Comparison of ENCODE assay signal across 22 mouse cellular contexts in the genomic region with DNA sequence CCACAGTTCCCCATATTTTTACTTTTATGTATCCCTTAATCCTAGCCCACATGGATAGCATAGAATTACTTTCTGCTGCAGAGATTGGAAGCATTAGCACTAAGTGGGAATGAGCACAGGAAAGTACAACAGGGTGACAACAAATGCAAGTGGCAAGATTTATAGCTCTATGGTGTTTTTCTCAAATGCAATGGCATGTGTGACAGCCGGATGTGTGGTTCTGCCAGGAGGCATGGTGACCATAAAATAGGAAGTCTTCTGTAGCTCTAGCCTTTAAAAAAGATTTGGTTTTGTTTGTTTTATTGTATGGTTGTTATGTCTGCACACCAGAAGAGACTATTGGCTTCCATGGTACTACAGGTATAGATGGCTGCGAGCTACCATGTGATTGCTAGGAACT. TPM values are rescaled to one million over a fixed set of nuclear protein-coding genes. Genes with fewer than 3 reads are reported as not detected.
A peak's percentile ranks its signal among the peaks of the same experiment; 100 is the strongest.
DNase-seq lines count a peak whose midpoint lies in the region; ATAC-seq and TF ChIP-seq lines count a peak whose summit lies in the region.
"Had no signal": no experiment of that assay in that cellular context is flagged by ENCODE, and none has a peak within 500 bp of the region (broad histone marks: within the 10 kb centered on the region; RNA-seq: fewer than 3 reads in every experiment).

No protein-coding gene starts in this region.

- intact Hi-C loops in left cerebral cortex, adult 2 months (cut with DNase I) = no loop called here

- H3K36me3 ChIP-seq in splenic B cell, adult 2 months (ENCODE audit: control insufficient read depth, insufficient read depth, low read length, poor library complexity, severe bottlenecking) = no peaks in the 10 kb centered on the region
- no peaks in the 10 kb centered on the region for H3K36me3 ChIP-seq in forebrain, embryonic 10.5 days (replicated peaks)
- H3K36me3 ChIP-seq: embryonic facial prominence, embryonic 12.5 days; forebrain, embryonic 12.5 days; hindbrain, embryonic 13.5 days; intestine, embryonic 15.5 days had no signal

- WGBS in forebrain, embryonic 10.5 days = 91% methylated on average over 2 of the region's 2 CpGs

- H3K9me3 ChIP-seq in forebrain, embryonic 10.5 days = no peaks in the 10 kb centered on the region
- H3K9me3 ChIP-seq: embryonic facial prominence, embryonic 12.5 days; forebrain, embryonic 12.5 days; hindbrain, embryonic 13.5 days; intestine, embryonic 15.5 days had no signal

- no peak overlapping the region for H3K27ac ChIP-seq in left cerebral cortex, adult 2 months
- no peak overlapping the region for H3K27ac ChIP-seq in forebrain, embryonic 10.5 days
- H3K27ac ChIP-seq: embryonic facial prominence, embryonic 12.5 days; forebrain, embryonic 12.5 days; hindbrain, embryonic 13.5 days; intestine, embryonic 15.5 days had no signal

- no peak for TF ChIP-seq CTCF in left cerebral cortex, adult 2 months (IDR thresholded peaks at IDR 0.05)

- no peaks in the 10 kb centered on the region for H3K4me1 ChIP-seq in forebrain, embryonic 10.5 days
- H3K4me1 ChIP-seq: embryonic facial prominence, embryonic 12.5 days; forebrain, embryonic 12.5 days; hindbrain, embryonic 13.5 days; intestine, embryonic 15.5 days had no signal

- peak; percentile 20 to 21 for DNase-seq in spleen, postnatal 36 days (ENCODE audit: low spot score in 2 of 2)
- no peak for DNase-seq in spleen, postnatal 10 days (ENCODE audit: low spot score in 2 of 2)
- peak; percentile 29 for DNase-seq in splenic B cell, adult 2 months (ENCODE audit: low read depth, low spot score)
- no peak for DNase-seq in left cerebral cortex, adult 2 months (ENCODE audit: extremely low spot score in 1 of 2, low spot score in 2 of 2)
- DNase-seq in heart, adult 9 months (ENCODE audit: low spot score in 2 of 2) = no peak
- DNase-seq in forebrain, embryonic 10.5 days (ENCODE audit: extremely low spot score, low spot score) = no peak
- DNase-seq: adrenal gland, adult 8-10 months; adrenal gland, postnatal 36 days; cerebellum, adult 8-10 months; cerebellum, postnatal 14 days; gastrocnemius, postnatal 14 days; heart, postnatal 10 days; heart, postnatal 4 days had no signal

- ATAC-seq in granulocyte monocyte progenitor cell, adult 5-6 weeks (replicated peaks; ENCODE audit: poor library complexity, severe bottlenecking) = peak; percentile 80
- peak; percentile 73 for ATAC-seq in megakaryocyte progenitor cell, adult 5-6 weeks (replicated peaks; ENCODE audit: poor library complexity)
- ATAC-seq: forebrain, embryonic 16.5 days; intestine, embryonic 15.5 days; Patski had no signal

- H3K27me3 ChIP-seq in splenic B cell, adult 2 months (ENCODE audit: control insufficient read depth, insufficient read depth, low read length, poor library complexity, severe bottlenecking) = no peaks in the 10 kb centered on the region
- no peaks in the 10 kb centered on the region for H3K27me3 ChIP-seq in forebrain, embryonic 10.5 days (ENCODE audit: poor library complexity, severe bottlenecking)
- H3K27me3 ChIP-seq: CH12.LX; embryonic facial prominence, embryonic 12.5 days; forebrain, embryonic 12.5 days; hindbrain, embryonic 13.5 days; intestine, embryonic 15.5 days had no signal

- H3K4me3 ChIP-seq in left cerebral cortex, adult 2 months = no peak overlapping the region
- no peak overlapping the region for H3K4me3 ChIP-seq in forebrain, embryonic 10.5 days
- H3K4me3 ChIP-seq: embryonic facial prominence, embryonic 12.5 days; forebrain, embryonic 12.5 days; hindbrain, embryonic 13.5 days; intestine, embryonic 15.5 days had no signal

RNA-seq across cellular contexts. Expression of gene Gab3, which starts 50.1 kb away (rescaled TPM):
- 0.36 and 3.3 TPM in 2 replicates for total RNA-seq in granulocyte monocyte progenitor cell, adult 5-6 weeks (2014; fragmentation: Nextera tagmentation)
- 1.9 and 2.9 TPM in 2 replicates for total RNA-seq in granulocyte monocyte progenitor cell, adult 5-6 weeks (2017)
- total RNA-seq in megakaryocyte progenitor cell, adult 5-6 weeks (2015) = 3.4 and 4.1 TPM in 2 replicates
- 2.0 and 2.5 TPM in 2 replicates for total RNA-seq in megakaryocyte progenitor cell, adult 5-6 weeks (2017)
- 1 to 10 TPM; 1.9 to 2.2 TPM for total RNA-seq in left cerebral cortex, adult 2 months (2021)
- polyA plus RNA-seq in forebrain, embryonic 10.5 days (2016; fragmentation: Nextera tagmentation; extraction: Ambion mirVana) = 0.56 and 0.77 TPM in 2 replicates

Comparison
In these comparisons a context has a peak if more than half of its experiments do, and no peak if none do; other contexts are left out.
1. DNase-seq: peak in spleen, postnatal 36 days (2 of 2) and splenic B cell, adult 2 months (single experiment); none in spleen, postnatal 10 days (0 of 2), left cerebral cortex, adult 2 months (0 of 2), heart, adult 9 months (0 of 2) and forebrain, embryonic 10.5 days (single experiment).